Mouse (Mus musculus): ENCODE measurements around the gene Cd22. TPM values are rescaled to one million over a fixed set of nuclear protein-coding genes. Genes with fewer than 3 reads are reported as not detected.
A peak's percentile ranks its signal among the peaks of the same experiment; 100 is the strongest.
"Not testable (repeated sequence)": the region's sequence is repeated elsewhere in the genome, so short reads cannot be mapped to it uniquely, and the experiment has no call there.

The Cd22 gene
- polyA plus RNA-seq (2015; fragmentation: Nextera tagmentation; extraction: Ambion mirVana): 0.74 and 1.4 TPM in 2 replicates

DNA sequence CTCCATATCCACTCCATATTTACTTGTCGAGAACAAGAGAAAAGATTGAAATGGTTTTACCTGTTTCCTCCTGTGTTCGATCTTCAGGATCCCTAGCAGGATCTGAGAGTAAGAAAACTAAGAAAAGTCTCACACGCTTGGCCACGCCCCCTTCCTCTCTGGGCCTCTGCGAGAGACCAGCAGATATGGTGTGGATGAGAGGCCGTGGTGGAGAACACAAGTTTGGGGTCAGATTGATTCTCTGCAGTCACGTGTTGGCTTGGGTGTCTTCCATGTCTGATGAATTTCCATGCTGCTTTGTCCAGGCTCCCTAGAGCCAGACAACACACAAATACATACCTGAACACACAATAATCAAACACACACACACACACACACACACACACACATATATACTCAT, at the start of gene Cd22:
Cd22 (minus strand) TSS at position 167 of the 400 bp plus-strand sequence.
- Histone ChIP-seq H3K9me3 (replicated peaks; ENCODE audit: control insufficient read depth, low read length) (no peaks in the 10 kb centered on the region), H3K4me2 (ENCODE audit: low read depth, low read length) (no peak within 1 kb of the TSS), H3K9ac (ENCODE audit: low read depth, low read length) (no peak within 1 kb of the TSS), H3K27ac (ENCODE audit: low read length) (no peak within 1 kb of the TSS), H3K27me3 (ENCODE audit: control insufficient read depth, insufficient read depth, low read depth, low read length) (no peaks in the 10 kb centered on the region), H3K4me1 (ENCODE audit: control insufficient read depth, low read depth, low read length) (no peaks in the 10 kb centered on the region), H3K36me3 (ENCODE audit: control insufficient read depth, insufficient read depth) (no peaks in the 10 kb centered on the region), H3K4me3 (ENCODE audit: low read depth, low read length) (no peak within 1 kb of the TSS)
- 23% methylated on average over 7 of the region's 7 CpGs for WGBS (ENCODE audit: insufficient replicate concordance)
- no peak for ATAC-seq (ENCODE audit: low read depth)

DNA sequence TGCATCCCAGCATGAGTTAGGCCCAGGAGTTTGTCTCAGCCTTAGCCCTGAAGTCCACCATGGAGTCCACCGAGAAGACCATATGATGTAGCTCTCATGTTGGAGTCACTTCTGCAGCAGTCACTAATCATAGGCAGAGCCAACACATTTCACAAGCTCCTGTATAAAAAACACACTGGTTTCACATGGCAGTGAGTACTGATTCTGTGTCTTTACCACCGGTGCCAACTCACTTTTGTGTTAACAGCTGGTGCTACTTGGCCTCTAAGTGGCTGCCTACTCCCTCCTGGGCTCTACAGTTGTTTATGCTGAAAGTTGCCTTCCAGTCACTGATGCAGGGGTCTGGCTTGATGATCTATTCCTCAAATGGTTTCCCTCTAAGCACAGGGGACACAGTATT, 44.4 kb upstream of the Cd22 start, which contains the start of gene Hamp2:
Hamp2 (minus strand) TSS at position 101 of the 400 bp plus-strand sequence.
- not testable (repeated sequence) for ATAC-seq (ENCODE audit: low read depth); H3K9me3 ChIP-seq (replicated peaks; ENCODE audit: control insufficient read depth, low read length); H3K36me3 ChIP-seq (ENCODE audit: control insufficient read depth, insufficient read depth); H3K27me3 ChIP-seq (ENCODE audit: control insufficient read depth, insufficient read depth, low read depth, low read length); H3K4me2 ChIP-seq (ENCODE audit: low read depth, low read length); H3K4me3 ChIP-seq (ENCODE audit: low read depth, low read length); H3K27ac ChIP-seq (ENCODE audit: low read length); H3K9ac ChIP-seq (ENCODE audit: low read depth, low read length); H3K4me1 ChIP-seq (ENCODE audit: control insufficient read depth, low read depth, low read length)
- WGBS (ENCODE audit: insufficient replicate concordance): 71% methylated on average over 2 of the region's 2 CpGs

DNA sequence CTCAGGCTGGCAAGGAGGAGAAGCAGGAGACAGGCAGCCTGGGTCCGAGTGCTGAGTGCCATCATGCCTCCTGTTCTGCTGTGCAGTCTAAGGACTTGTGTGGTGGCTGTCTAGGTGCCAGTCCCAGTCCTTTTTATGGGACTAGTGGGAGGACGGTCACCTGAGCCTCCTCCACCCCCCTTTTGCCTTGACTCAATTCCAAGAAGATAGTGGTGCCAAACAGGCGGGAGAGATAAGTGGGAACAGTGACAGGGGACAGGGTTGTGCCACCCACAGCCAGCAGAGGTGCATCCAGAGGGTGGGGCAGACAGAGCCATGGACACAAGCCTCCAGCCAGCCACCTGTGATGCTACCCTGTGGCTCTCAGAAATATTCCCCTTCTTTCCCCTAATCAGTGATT, 43.9 kb upstream of the Cd22 start:
- no peak overlapping the region for H3K27ac ChIP-seq (ENCODE audit: low read length)
- no peaks in the 10 kb centered on the region for H3K36me3 ChIP-seq (ENCODE audit: control insufficient read depth, insufficient read depth)
- H3K4me3 ChIP-seq (ENCODE audit: low read depth, low read length): no peak overlapping the region
- H3K9me3 ChIP-seq (replicated peaks; ENCODE audit: control insufficient read depth, low read length): no peaks in the 10 kb centered on the region
- H3K27me3 ChIP-seq (ENCODE audit: control insufficient read depth, insufficient read depth, low read depth, low read length): no peaks in the 10 kb centered on the region
- H3K4me2 ChIP-seq (ENCODE audit: low read depth, low read length): no peak overlapping the region
- no peak for ATAC-seq (ENCODE audit: low read depth)
- WGBS (ENCODE audit: insufficient replicate concordance): 31% methylated on average over 3 of the region's 3 CpGs
- H3K4me1 ChIP-seq (ENCODE audit: control insufficient read depth, low read depth, low read length): no peaks in the 10 kb centered on the region
- H3K9ac ChIP-seq (ENCODE audit: low read depth, low read length): no peak overlapping the region

DNA sequence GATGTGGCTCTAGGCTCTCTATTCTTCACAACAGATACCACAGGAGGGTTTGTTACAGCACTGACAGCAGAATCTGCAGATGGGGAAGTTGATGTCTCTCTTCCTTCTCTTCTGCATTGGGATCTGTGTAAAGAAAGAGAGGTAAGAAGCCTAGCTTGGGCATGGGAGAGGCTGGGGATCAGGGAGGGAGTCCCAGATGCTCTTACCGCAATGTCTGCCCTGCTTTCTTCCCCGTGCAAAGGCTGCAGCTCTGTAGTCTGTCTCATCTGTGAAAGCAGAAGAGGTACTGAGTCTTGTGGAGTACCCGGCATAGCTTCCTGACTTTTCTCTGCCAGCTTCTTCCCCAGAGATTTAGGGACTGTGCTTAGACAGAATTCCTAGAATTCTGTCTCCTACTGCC, 42.3 kb upstream of the Cd22 start:
- H3K27ac ChIP-seq (ENCODE audit: low read length); H3K4me1 ChIP-seq (ENCODE audit: control insufficient read depth, low read depth, low read length); ATAC-seq (ENCODE audit: low read depth); H3K36me3 ChIP-seq (ENCODE audit: control insufficient read depth, insufficient read depth); H3K4me2 ChIP-seq (ENCODE audit: low read depth, low read length); H3K9me3 ChIP-seq (replicated peaks; ENCODE audit: control insufficient read depth, low read length); H3K9ac ChIP-seq (ENCODE audit: low read depth, low read length); H3K4me3 ChIP-seq (ENCODE audit: low read depth, low read length); H3K27me3 ChIP-seq (ENCODE audit: control insufficient read depth, insufficient read depth, low read depth, low read length): not testable (repeated sequence)
- WGBS (ENCODE audit: insufficient replicate concordance): 11% methylated on average over 3 of the region's 3 CpGs

DNA sequence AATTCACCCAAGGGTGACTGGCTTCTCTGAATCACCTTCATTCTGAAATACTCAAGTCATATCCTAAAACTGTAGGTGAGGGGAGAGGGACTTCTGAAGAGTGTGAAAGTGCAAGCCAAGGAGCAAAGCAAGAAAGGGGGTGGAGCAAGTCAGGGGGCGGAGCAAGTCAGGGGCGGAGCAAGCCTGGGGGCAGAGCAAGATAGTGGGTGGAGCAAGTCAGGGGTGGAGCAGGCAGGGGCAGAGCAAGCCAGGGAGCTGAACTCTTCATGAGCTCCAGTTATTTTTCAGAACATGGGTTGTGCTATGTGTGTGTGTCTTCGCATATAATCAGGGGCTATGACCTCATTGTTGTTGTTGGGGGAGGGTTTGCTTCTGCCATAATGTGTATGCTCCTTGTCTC, 40.1 kb upstream of the Cd22 start:
- WGBS (ENCODE audit: insufficient replicate concordance): 35% methylated on average over 3 of the region's 3 CpGs
- 0 out of 2 replicates have a peak, but pooled peaks have one; percentile 39 for ATAC-seq (ENCODE audit: low read depth)

DNA sequence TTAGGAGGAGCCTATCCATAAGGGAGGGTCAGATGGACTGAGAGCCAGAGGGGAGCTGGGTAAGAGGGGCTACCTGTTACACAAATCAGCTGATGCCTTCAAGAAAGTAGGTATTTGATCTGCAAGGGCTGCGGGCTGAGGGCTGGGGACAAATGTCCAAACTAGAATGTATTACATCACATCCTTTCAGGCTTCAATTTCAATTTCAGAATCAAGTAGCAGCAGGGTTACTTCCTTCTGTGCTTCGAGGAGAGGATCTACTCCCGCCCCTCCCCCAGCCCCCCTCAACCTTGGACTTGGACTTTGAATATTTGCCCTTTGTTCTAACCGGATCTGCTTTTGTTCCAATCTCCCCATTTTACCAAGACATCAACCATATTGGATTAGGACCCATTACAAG, 37.1 kb upstream of the Cd22 start:
- Histone ChIP-seq H3K36me3 (ENCODE audit: control insufficient read depth, insufficient read depth) (no peaks in the 10 kb centered on the region), H3K27ac (ENCODE audit: low read length) (no peak overlapping the region), H3K9me3 (replicated peaks; ENCODE audit: control insufficient read depth, low read length) (no peaks in the 10 kb centered on the region), H3K4me3 (ENCODE audit: low read depth, low read length) (no peak overlapping the region), H3K9ac (ENCODE audit: low read depth, low read length) (no peak overlapping the region), H3K4me1 (ENCODE audit: control insufficient read depth, low read depth, low read length) (no peaks in the 10 kb centered on the region; the same call in 1 of the 2 replicates), H3K4me2 (ENCODE audit: low read depth, low read length) (no peak overlapping the region), H3K27me3 (ENCODE audit: control insufficient read depth, insufficient read depth, low read depth, low read length) (no peaks in the 10 kb centered on the region)
- 15% methylated on average over 4 of the region's 4 CpGs for WGBS (ENCODE audit: insufficient replicate concordance)
- ATAC-seq (ENCODE audit: low read depth): no peak

More for the DNA sequence above, 40.1 kb upstream of the Cd22 start:
- H3K27me3 ChIP-seq (ENCODE audit: control insufficient read depth, insufficient read depth, low read depth, low read length): no peaks in the 10 kb centered on the region
- no peak overlapping the region for H3K27ac ChIP-seq (ENCODE audit: low read length)
- no peaks in the 10 kb centered on the region for H3K9me3 ChIP-seq (replicated peaks; ENCODE audit: control insufficient read depth, low read length)
- H3K4me3 ChIP-seq (ENCODE audit: low read depth, low read length): no peak overlapping the region
- H3K4me2 ChIP-seq (ENCODE audit: low read depth, low read length): no peak overlapping the region
- no peak overlapping the region for H3K9ac ChIP-seq (ENCODE audit: low read depth, low read length)
- no peaks in the 10 kb centered on the region for H3K36me3 ChIP-seq (ENCODE audit: control insufficient read depth, insufficient read depth)
- H3K4me1 ChIP-seq (ENCODE audit: control insufficient read depth, low read depth, low read length): no peaks in the 10 kb centered on the region; the same call in 1 of the 2 replicates

DNA sequence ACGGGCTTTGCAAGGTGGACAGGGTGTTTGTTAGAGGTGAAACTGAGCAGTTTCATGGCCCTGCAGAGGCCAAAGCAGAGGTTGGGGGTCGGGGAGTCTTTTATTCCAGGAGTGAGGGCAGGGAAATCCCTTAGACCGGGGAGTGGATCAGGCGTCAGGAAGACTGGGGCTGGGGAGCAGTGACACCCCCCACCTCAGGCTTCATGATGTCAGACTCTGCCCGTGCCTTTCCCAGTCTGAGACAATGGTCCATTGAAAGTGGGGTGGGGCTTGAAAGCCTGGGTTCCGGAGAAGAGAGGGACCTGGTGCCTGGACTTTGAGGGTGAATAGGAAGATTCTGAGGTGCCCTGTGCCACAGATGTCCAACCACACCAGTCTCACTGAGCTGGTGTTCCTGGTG, 36.6 kb upstream of the Cd22 start:
- 25% methylated on average over 6 of the region's 6 CpGs for WGBS (ENCODE audit: insufficient replicate concordance)
- Histone ChIP-seq H3K4me2 (ENCODE audit: low read depth, low read length) (no peak overlapping the region), H3K4me3 (ENCODE audit: low read depth, low read length) (no peak overlapping the region), H3K9ac (ENCODE audit: low read depth, low read length) (no peak overlapping the region), H3K4me1 (ENCODE audit: control insufficient read depth, low read depth, low read length) (no peaks in the 10 kb centered on the region; the same call in 1 of the 2 replicates), H3K36me3 (ENCODE audit: control insufficient read depth, insufficient read depth) (no peaks in the 10 kb centered on the region), H3K27me3 (ENCODE audit: control insufficient read depth, insufficient read depth, low read depth, low read length) (no peaks in the 10 kb centered on the region), H3K27ac (ENCODE audit: low read length) (no peak overlapping the region), H3K9me3 (replicated peaks; ENCODE audit: control insufficient read depth, low read length) (no peaks in the 10 kb centered on the region)
- ATAC-seq (ENCODE audit: low read depth): no peak

DNA sequence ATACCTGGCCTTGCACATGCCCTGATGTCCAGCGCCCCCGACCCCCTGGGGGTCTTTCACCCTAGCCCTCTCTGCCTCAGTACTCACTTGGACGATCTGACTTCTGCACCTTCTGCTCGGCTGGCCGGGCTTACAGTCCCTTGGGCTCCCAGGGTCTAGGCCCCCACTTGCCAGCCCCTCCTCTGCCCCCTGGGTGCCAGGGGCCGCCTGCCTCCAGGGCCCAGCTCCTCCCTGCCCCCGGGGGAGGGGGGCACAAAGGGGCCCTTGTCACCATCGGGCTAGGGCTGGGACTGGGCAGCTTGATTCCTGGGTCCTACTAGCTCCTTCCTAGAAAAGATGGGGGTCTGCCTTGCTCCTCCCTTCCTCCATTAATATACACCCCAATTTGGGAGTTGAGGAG, 34.6 kb upstream of the Cd22 start, which contains the start of gene Mag:
Mag (minus strand) TSS at position 142 of the 400 bp plus-strand sequence.
- H3K4me1 ChIP-seq (ENCODE audit: control insufficient read depth, low read depth, low read length): no peaks in the 10 kb centered on the region; the same call in 1 of the 2 replicates
- H3K36me3 ChIP-seq (ENCODE audit: control insufficient read depth, insufficient read depth): no peaks in the 10 kb centered on the region
- no peaks in the 10 kb centered on the region for H3K9me3 ChIP-seq (replicated peaks; ENCODE audit: control insufficient read depth, low read length)
- no peak within 1 kb of the TSS for H3K4me2 ChIP-seq (ENCODE audit: low read depth, low read length)
- ATAC-seq (ENCODE audit: low read depth): no peak
- H3K9ac ChIP-seq (ENCODE audit: low read depth, low read length): no peak within 1 kb of the TSS
- no peaks in the 10 kb centered on the region for H3K27me3 ChIP-seq (ENCODE audit: control insufficient read depth, insufficient read depth, low read depth, low read length)
- 53% methylated on average over 8 of the region's 8 CpGs for WGBS (ENCODE audit: insufficient replicate concordance)
- no peak within 1 kb of the TSS for H3K4me3 ChIP-seq (ENCODE audit: low read depth, low read length)
- no peak within 1 kb of the TSS for H3K27ac ChIP-seq (ENCODE audit: low read length)

DNA sequence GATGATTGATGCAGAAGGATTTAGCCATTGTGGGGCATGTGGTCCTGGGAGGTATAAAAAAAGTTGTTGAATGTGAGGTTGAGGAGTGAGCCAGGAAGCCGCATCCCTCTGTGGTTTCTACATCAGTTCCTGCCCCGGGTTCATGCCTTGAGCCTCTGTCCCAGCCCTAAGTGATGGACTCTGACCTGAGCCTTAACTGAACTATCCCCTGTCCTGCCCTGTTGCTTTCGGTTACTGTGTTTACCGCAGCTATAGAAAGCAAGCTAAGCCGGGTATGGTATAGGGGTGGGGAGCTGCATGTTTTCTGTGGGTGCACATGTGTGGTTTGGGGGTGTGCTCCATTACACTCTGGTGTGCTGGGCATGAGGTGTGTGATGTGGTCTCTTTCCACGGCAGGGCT, 29.6 kb upstream of the Cd22 start:
- Histone ChIP-seq H3K36me3 (ENCODE audit: control insufficient read depth, insufficient read depth) (no peaks in the 10 kb centered on the region), H3K27me3 (ENCODE audit: control insufficient read depth, insufficient read depth, low read depth, low read length) (no peaks in the 10 kb centered on the region), H3K27ac (ENCODE audit: low read length) (no peak overlapping the region), H3K4me2 (ENCODE audit: low read depth, low read length) (no peak overlapping the region), H3K9me3 (replicated peaks; ENCODE audit: control insufficient read depth, low read length) (no peaks in the 10 kb centered on the region), H3K9ac (ENCODE audit: low read depth, low read length) (no peak overlapping the region), H3K4me3 (ENCODE audit: low read depth, low read length) (no peak overlapping the region), H3K4me1 (ENCODE audit: control insufficient read depth, low read depth, low read length) (peaks cover 4% of the 10 kb centered on the region)
- peak; percentile 59 for ATAC-seq (ENCODE audit: low read depth)
- whole genome bisulfite sequencing (ENCODE audit: insufficient replicate concordance): 40% methylated on average over 6 of the region's 6 CpGs

Data from liver, embryonic 16.5 days (tissue).